Mouse (Mus musculus): ENCODE measurements around the gene Gm28308.

- no peak for TF ChIP-seq GATA1 (IDR thresholded peaks at IDR 0.05; ENCODE audit: borderline replicate concordance, low read length)
- no peak for TF ChIP-seq FLI1 (IDR thresholded peaks at IDR 0.05; ENCODE audit: low read length)
Observed at GRCm38 (mm10) chr6:52215771-52216535, 2.8 kb upstream of the Gm28308 start.
